Mouse (Mus musculus): ENCODE results near the gene Brd3os. TPM values are rescaled to one million over a fixed set of nuclear protein-coding genes. Genes with fewer than 3 reads are reported as not detected.

The Brd3os gene
- polyA plus RNA-seq, 2 experiments = 0.29 to 0.44 TPM

DNA sequence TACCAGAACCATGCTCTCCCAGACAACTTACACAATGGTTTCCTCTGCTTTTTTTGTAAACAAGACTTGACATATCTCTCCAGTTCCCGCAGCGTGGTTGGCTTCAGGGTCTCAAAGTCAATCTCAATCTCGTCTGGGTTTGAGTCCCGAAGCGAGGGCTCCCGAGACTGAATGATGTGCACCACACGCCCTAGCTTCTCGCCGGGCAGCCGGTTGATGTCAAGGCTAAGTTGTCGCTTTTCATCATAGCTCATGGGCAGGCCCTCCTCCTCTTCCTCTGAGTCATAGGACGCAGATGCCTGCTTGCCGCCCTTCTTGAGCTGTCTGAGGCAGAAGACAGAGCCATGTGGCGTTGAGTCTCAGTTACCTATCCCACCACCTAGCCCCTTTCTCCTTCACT is 8.1 kb downstream of the Brd3os start:
- H3K36me3 ChIP-seq (replicated peaks; ENCODE audit: control insufficient read depth, insufficient read depth, low read depth) = peaks cover 46% of the 10 kb centered on the region
- H3K4me3 ChIP-seq (ENCODE audit: insufficient read depth in 1 of 2, low read depth in 2 of 2, low read length in 2 of 2) = no peak overlapping the region
- no peak for ATAC-seq (ENCODE audit: insufficient read depth)
- H3K4me1 ChIP-seq (replicated peaks; ENCODE audit: control insufficient read depth in 2 of 2, insufficient read depth in 2 of 2, low read length in 1 of 2) = no peaks in the 10 kb centered on the region
- no peak for TF ChIP-seq EP300 (IDR thresholded peaks at IDR 0.05; ENCODE audit: low read depth)
- TF ChIP-seq CTCF (IDR thresholded peaks at IDR 0.05; ENCODE audit: low read depth) = no peak
- H3K4me2 ChIP-seq (ENCODE audit: low read depth) = no peak overlapping the region
- no peak overlapping the region for H3K9ac ChIP-seq (replicated peaks)
- H3K27ac ChIP-seq = no peak overlapping the region
- 83% methylated on average over 14 of the region's 14 CpGs for WGBS (ENCODE audit: insufficient replicate concordance)
- DNase-seq (ENCODE audit: low read depth in 3 of 3, low spot score in 3 of 3) = no peak
- no peaks in the 10 kb centered on the region for H3K27me3 ChIP-seq (ENCODE audit: control insufficient read depth, insufficient read depth, low read length)
- H3K9me3 ChIP-seq (ENCODE audit: control insufficient read depth, low read length) = no peaks in the 10 kb centered on the region

- Histone ChIP-seq H3K4me2 (ENCODE audit: low read depth) (no peak overlapping the region), H3K4me3 (ENCODE audit: insufficient read depth in 1 of 2, low read depth in 2 of 2, low read length in 2 of 2) (no peak overlapping the region), H3K4me1 (replicated peaks; ENCODE audit: control insufficient read depth in 2 of 2, insufficient read depth in 2 of 2, low read length in 1 of 2) (no peaks in the 10 kb centered on the region), H3K36me3 (replicated peaks; ENCODE audit: control insufficient read depth, insufficient read depth, low read depth) (peaks cover 64% of the 10 kb centered on the region), H3K9ac (replicated peaks) (no peak overlapping the region), H3K9me3 (ENCODE audit: control insufficient read depth, low read length) (no peaks in the 10 kb centered on the region), H3K27me3 (ENCODE audit: control insufficient read depth, insufficient read depth, low read length) (no peaks in the 10 kb centered on the region), H3K27ac (no peak overlapping the region)
- no peak for DNase-seq (ENCODE audit: low read depth in 3 of 3, low spot score in 3 of 3)
- TF ChIP-seq CTCF (IDR thresholded peaks at IDR 0.05; ENCODE audit: low read depth) = no peak
- TF ChIP-seq EP300 (IDR thresholded peaks at IDR 0.05; ENCODE audit: low read depth) = no peak
- 76% methylated on average over 7 of the region's 7 CpGs for WGBS (ENCODE audit: insufficient replicate concordance)
- ATAC-seq (ENCODE audit: insufficient read depth) = no peak
These were observed 17.6 kb downstream of the Brd3os start for GRCm38 (mm10) chr2:27459735-27460134.

DNA sequence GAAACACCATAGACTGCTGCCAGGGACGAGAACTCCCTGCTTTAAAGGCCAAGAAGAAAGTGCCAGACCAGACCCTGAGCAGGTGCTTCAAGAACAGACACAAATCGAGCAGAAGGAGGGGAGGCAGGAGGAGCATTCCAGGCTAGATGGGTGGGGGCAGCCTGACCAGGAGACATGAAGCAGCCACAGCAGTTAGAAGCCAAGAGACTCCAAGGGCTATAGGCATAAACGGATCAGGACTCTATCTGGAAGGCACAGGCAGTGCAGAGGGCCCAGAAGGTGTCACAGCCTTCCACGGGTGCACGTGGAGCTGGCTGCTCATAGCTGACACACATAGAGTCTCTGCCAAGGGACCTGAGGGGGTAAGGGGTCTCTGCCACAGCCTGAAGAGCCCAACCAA is 18.0 kb downstream of the Brd3os start:
- 79% methylated on average over 5 of the region's 5 CpGs for WGBS (ENCODE audit: insufficient replicate concordance)
- Histone ChIP-seq H3K4me1 (replicated peaks; ENCODE audit: control insufficient read depth in 2 of 2, insufficient read depth in 2 of 2, low read length in 1 of 2) (no peaks in the 10 kb centered on the region), H3K27ac (no peak overlapping the region), H3K36me3 (replicated peaks; ENCODE audit: control insufficient read depth, insufficient read depth, low read depth) (peaks cover 62% of the 10 kb centered on the region), H3K9ac (replicated peaks) (no peak overlapping the region), H3K27me3 (ENCODE audit: control insufficient read depth, insufficient read depth, low read length) (no peaks in the 10 kb centered on the region), H3K4me2 (ENCODE audit: low read depth) (no peak overlapping the region), H3K9me3 (ENCODE audit: control insufficient read depth, low read length) (no peaks in the 10 kb centered on the region), H3K4me3 (ENCODE audit: insufficient read depth in 1 of 2, low read depth in 2 of 2, low read length in 2 of 2) (no peak overlapping the region)
- ATAC-seq (ENCODE audit: insufficient read depth) (no peak), DNase-seq (ENCODE audit: low read depth in 3 of 3, low spot score in 3 of 3) (no peak)
- TF ChIP-seq EP300 (IDR thresholded peaks at IDR 0.05; ENCODE audit: low read depth) = no peak
- no peak for TF ChIP-seq CTCF (IDR thresholded peaks at IDR 0.05; ENCODE audit: low read depth)

- Histone ChIP-seq H3K9me3 (ENCODE audit: control insufficient read depth, low read length) (no peaks in the 10 kb centered on the region), H3K36me3 (replicated peaks; ENCODE audit: control insufficient read depth, insufficient read depth, low read depth) (peaks cover 62% of the 10 kb centered on the region), H3K4me3 (ENCODE audit: insufficient read depth in 1 of 2, low read depth in 2 of 2, low read length in 2 of 2) (no peak overlapping the region), H3K9ac (replicated peaks) (no peak overlapping the region), H3K4me2 (ENCODE audit: low read depth) (no peak overlapping the region), H3K4me1 (replicated peaks; ENCODE audit: control insufficient read depth in 2 of 2, insufficient read depth in 2 of 2, low read length in 1 of 2) (no peaks in the 10 kb centered on the region), H3K27me3 (ENCODE audit: control insufficient read depth, insufficient read depth, low read length) (no peaks in the 10 kb centered on the region), H3K27ac (no peak overlapping the region)
- DNase-seq (ENCODE audit: low read depth in 3 of 3, low spot score in 3 of 3) (no peak), ATAC-seq (ENCODE audit: insufficient read depth) (no peak)
- TF ChIP-seq EP300 (IDR thresholded peaks at IDR 0.05; ENCODE audit: low read depth) = no peak
- TF ChIP-seq CTCF (IDR thresholded peaks at IDR 0.05; ENCODE audit: low read depth) = no peak
- WGBS (ENCODE audit: insufficient replicate concordance) = 71% methylated on average over 9 of the region's 9 CpGs
These were observed 18.5 kb downstream of the Brd3os start for GRCm38 (mm10) chr2:27460651-27461050.

DNA sequence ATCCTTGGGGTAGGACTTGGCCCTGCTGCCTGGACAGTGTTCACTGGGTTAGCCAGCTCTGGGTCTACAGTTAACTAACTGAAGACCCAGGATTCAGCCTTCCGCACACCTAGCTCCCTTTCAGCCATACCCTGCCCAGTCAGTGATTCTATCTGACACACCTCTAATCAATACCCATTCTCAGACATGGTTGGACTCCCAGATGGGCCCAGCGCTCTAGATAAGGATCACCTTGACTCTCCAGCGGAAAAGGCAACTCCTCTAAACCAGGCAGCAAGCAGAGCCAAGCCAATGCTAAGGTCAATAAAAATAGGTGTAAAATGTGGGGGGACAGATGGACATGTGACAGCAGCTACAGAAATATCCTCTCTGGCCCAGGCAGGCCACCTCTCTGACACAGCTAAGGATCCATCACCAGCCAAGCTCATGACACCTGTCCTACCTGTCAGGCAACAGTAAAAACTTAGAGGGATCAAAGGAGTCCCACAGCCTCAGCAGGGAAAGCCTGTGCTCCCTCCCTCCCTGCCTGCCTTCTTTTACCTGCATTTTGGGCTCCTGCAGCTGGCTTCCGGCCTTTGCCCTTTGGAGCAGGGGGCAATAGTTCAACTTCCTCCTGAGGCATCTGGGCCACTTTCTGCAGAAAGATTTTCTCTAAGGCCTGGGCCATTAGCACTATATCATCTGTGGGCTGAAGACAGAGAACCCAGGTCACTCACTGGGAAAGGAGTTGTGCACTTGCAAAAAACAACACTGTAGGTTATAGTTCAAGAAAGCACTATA is 19.9 kb downstream of the Brd3os start:
- H3K27me3 ChIP-seq (ENCODE audit: control insufficient read depth, insufficient read depth, low read length) = no peaks in the 10 kb centered on the region
- 79% methylated on average over 4 of the region's 4 CpGs for WGBS (ENCODE audit: insufficient replicate concordance)
- DNase-seq (ENCODE audit: low read depth in 3 of 3, low spot score in 3 of 3) (no peak), ATAC-seq (ENCODE audit: insufficient read depth) (no peak)
- H3K4me2 ChIP-seq (ENCODE audit: low read depth) = no peak overlapping the region
- H3K9ac ChIP-seq (replicated peaks) = no peak overlapping the region
- no peaks in the 10 kb centered on the region for H3K4me1 ChIP-seq (replicated peaks; ENCODE audit: control insufficient read depth in 2 of 2, insufficient read depth in 2 of 2, low read length in 1 of 2)
- no peaks in the 10 kb centered on the region for H3K9me3 ChIP-seq (ENCODE audit: control insufficient read depth, low read length)
- no peak overlapping the region for H3K4me3 ChIP-seq (ENCODE audit: insufficient read depth in 1 of 2, low read depth in 2 of 2, low read length in 2 of 2)
- no peak overlapping the region for H3K27ac ChIP-seq
- TF ChIP-seq CTCF (IDR thresholded peaks at IDR 0.05; ENCODE audit: low read depth) = no peak
- TF ChIP-seq EP300 (IDR thresholded peaks at IDR 0.05; ENCODE audit: low read depth) = no peak
- peaks cover 49% of the 10 kb centered on the region for H3K36me3 ChIP-seq (replicated peaks; ENCODE audit: control insufficient read depth, insufficient read depth, low read depth)

All from liver, embryonic 14.5 days (tissue).